Mouse (Mus musculus) myocyte (in vitro differentiated cells): ENCODE measurements around the gene Crip1.

Source experiments
- CEBPB ChIP-seq: IDR thresholded peaks from 2 replicates; pipeline ENCODE4 v1.6.1; 2011; ENCODE audit warnings: mild to moderate bottlenecking, moderate library complexity; ENCODE audit not compliant: poor library complexity, insufficient read depth, severe bottlenecking
- E2F4 ChIP-seq: IDR thresholded peaks from one replicate; pipeline ENCODE4 v1.6.1; 2011; ENCODE audit warnings: mild to moderate bottlenecking, control low read depth, moderate library complexity; ENCODE audit not compliant: insufficient read depth
- MAX ChIP-seq: IDR thresholded peaks from one replicate; pipeline ENCODE4 v1.6.1; 2011; ENCODE audit warnings: low read depth, mild to moderate bottlenecking, control low read depth
- MYOD1 ChIP-seq, 3 experiments: IDR thresholded peaks; one replicate each; pipeline ENCODE4 v1.6.1; 2011; ENCODE audit warnings: control low read depth in 2 of 3, low read depth in 2 of 3, mild to moderate bottlenecking in 2 of 3, moderate library complexity in 1 of 3; ENCODE audit not compliant: insufficient read length in 2 of 3, control insufficient read depth in 1 of 3
- MYOG ChIP-seq, 3 experiments: IDR thresholded peaks; one replicate each; pipeline ENCODE4 v1.6.1; 2011; ENCODE audit warnings: control low read depth in 2 of 3, low read depth in 2 of 3, mild to moderate bottlenecking in 2 of 3; ENCODE audit not compliant: insufficient read length in 2 of 3, control insufficient read depth in 1 of 3, insufficient read depth in 1 of 3
- POLR2A ChIP-seq: IDR thresholded peaks from one replicate; pipeline ENCODE4 v1.6.1; 2011; ENCODE audit warnings: low read depth, mild to moderate bottlenecking, control low read depth, moderate library complexity; ENCODE audit not compliant: insufficient read length
- POLR2AphosphoS2 ChIP-seq: IDR thresholded peaks from one replicate; pipeline ENCODE4 v1.6.1; 2011; ENCODE audit warnings: low read depth, control low read depth; ENCODE audit not compliant: insufficient read length
- TCF12 ChIP-seq: IDR thresholded peaks from one replicate; pipeline ENCODE4 v1.6.1; 2011; ENCODE audit warnings: mild to moderate bottlenecking, control low read depth; ENCODE audit not compliant: poor library complexity, insufficient read depth, severe bottlenecking
- USF1 ChIP-seq: IDR thresholded peaks from one replicate; pipeline ENCODE4 v1.6.1; 2011; ENCODE audit warnings: low read depth, mild to moderate bottlenecking, control low read depth, moderate library complexity

DNA sequence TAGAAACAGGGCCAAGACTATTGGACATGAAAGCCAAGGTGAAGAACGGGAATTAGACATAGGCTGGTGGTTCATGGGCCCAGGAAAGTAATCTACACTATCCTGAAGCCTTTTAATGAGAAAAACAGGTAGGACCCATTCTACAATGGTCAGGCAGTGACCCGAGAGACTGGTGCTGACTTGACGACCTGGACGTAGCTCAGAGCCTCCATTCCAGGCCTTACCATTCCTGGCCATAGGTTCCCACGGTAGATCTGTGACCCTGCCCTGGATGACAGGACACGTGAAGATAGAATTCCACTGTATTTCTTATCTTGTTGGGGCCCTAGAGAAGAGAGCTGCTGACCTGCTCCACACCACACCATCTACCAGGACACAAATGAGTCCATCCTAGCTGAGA is 7.8 kb upstream of the Crip1 start:
- TF ChIP-seq POLR2A (no peak), TCF12 (no peak), POLR2AphosphoS2 (no peak), USF1 (no peak), MAX (no peak), CEBPB (no peak), MYOD1 (IDR thresholded peaks at IDR 0.05; ENCODE audit: control insufficient read depth in 1 of 3, insufficient read length in 2 of 3, low read depth in 2 of 3) (no peak), MYOG (IDR thresholded peaks at IDR 0.05; ENCODE audit: control insufficient read depth in 1 of 3, insufficient read depth in 1 of 3, insufficient read length in 2 of 3, low read depth in 2 of 3) (no peak), E2F4 (no peak)
